Mouse (Mus musculus) ES-Bruce4 (cell line): ENCODE results near the gene Gse1. TPM values are rescaled to one million over a fixed set of nuclear protein-coding genes. Genes with fewer than 3 reads are reported as not detected.

Experiments
- H3K27ac ChIP-seq: 2 replicates; pipeline ENCODE4 v1.5.1; 2012; ENCODE audit warnings: low read length, inconsistent platforms; ENCODE audit not compliant: insufficient read depth
- H3K27me3 ChIP-seq: 2 replicates; pipeline ENCODE4 v1.6.1; 2012; ENCODE audit warnings: mild to moderate bottlenecking, low read length, inconsistent platforms; ENCODE audit not compliant: control insufficient read depth, poor library complexity, insufficient read depth, severe bottlenecking
- H3K36me3 ChIP-seq: 2 replicates; pipeline ENCODE4 v1.6.1; 2012; ENCODE audit warnings: inconsistent platforms, mild to moderate bottlenecking, low read length, moderate library complexity; ENCODE audit not compliant: control insufficient read depth, poor library complexity, insufficient read depth, severe bottlenecking
- H3K4me1 ChIP-seq: one replicate; pipeline ENCODE4 v1.8.1; 2011; ENCODE audit warnings: low read length; ENCODE audit not compliant: control insufficient read depth, insufficient read depth
- H3K4me3 ChIP-seq: 2 replicates; pipeline ENCODE4 v1.5.1; 2011; ENCODE audit warnings: low read depth, mild to moderate bottlenecking, low read length
- H3K9ac ChIP-seq: 2 replicates; pipeline ENCODE4 v1.6.1; 2012; ENCODE audit warnings: low read depth, mild to moderate bottlenecking, inconsistent platforms; ENCODE audit not compliant: poor library complexity, severe bottlenecking
- H3K9me3 ChIP-seq: replicated peaks from 2 replicates; pipeline ENCODE4 v1.6.1; 2012; ENCODE audit warnings: mild to moderate bottlenecking, low read length, inconsistent platforms; ENCODE audit not compliant: control insufficient read depth, poor library complexity, insufficient read depth, severe bottlenecking
- CTCF ChIP-seq: IDR thresholded peaks from one replicate; pipeline ENCODE4 v1.8.1; 2011; ENCODE audit warnings: low read depth, low read length
- EP300 ChIP-seq: IDR thresholded peaks from 2 replicates; pipeline ENCODE4 v1.6.1; 2011; ENCODE audit warnings: low read depth, low read length; ENCODE audit not compliant: insufficient read depth
- POLR2A ChIP-seq: IDR thresholded peaks from one replicate; pipeline ENCODE4 v1.8.1; 2011; ENCODE audit warnings: low read length; ENCODE audit not compliant: insufficient read depth
- polyA plus RNA-seq: library from polyadenylated mRNA; stranded (reverse); fragments of >200 nt; gene quantifications from 2 replicates; pipeline ENCODE4 v1.2.4, GENCODE M21; 2011; ENCODE audit warnings: low read depth; ENCODE audit not compliant: missing spikeins, insufficient read depth, insufficient read length

The Gse1 gene
- polyA plus RNA-seq, 1 experiment, result 31.8 TPM

GRCm38 (mm10) chr8:120623608-120624007 lies 395.4 kb downstream of the Gse1 start:
- H3K27ac ChIP-seq, result no peak overlapping the region
- TF ChIP-seq CTCF (no peak), POLR2A (no peak), EP300 (no peak)
- no peaks in the 10 kb centered on the region for H3K4me1 ChIP-seq

GRCm38 (mm10) chr8:120626461-120626860 lies 398.2 kb downstream of the Gse1 start:
- H3K4me3 ChIP-seq, result peak overlapping the region; percentile 79
- H3K27ac ChIP-seq, result peak overlapping the region; percentile 57; the same call in 1 of the 2 replicates
- no peaks in the 10 kb centered on the region for H3K36me3 ChIP-seq
- no peak for TF ChIP-seq CTCF
- TF ChIP-seq EP300, result no peak
- no peak for TF ChIP-seq POLR2A
- peak overlapping the region; percentile 29; the same call in 1 of the 2 replicates for H3K9ac ChIP-seq
- peaks cover 9% of the 10 kb centered on the region for H3K4me1 ChIP-seq
- no peaks in the 10 kb centered on the region for H3K9me3 ChIP-seq
- no peaks in the 10 kb centered on the region for H3K27me3 ChIP-seq

More at GRCm38 (mm10) chr8:120623608-120624007, 395.4 kb downstream of the Gse1 start:
- Histone ChIP-seq H3K9me3 (no peaks in the 10 kb centered on the region), H3K27me3 (no peaks in the 10 kb centered on the region), H3K9ac (no peak overlapping the region), H3K4me3 (no peak overlapping the region), H3K36me3 (no peaks in the 10 kb centered on the region)

GRCm38 (mm10) chr8:120627298-120627697 lies 399.0 kb downstream of the Gse1 start:
- Histone ChIP-seq H3K27ac (0 out of 2 replicates have a peak overlapping the region, but pooled peaks have one; percentile 20), H3K36me3 (no peaks in the 10 kb centered on the region), H3K27me3 (no peaks in the 10 kb centered on the region), H3K4me3 (no peak overlapping the region), H3K9ac (no peak overlapping the region), H3K4me1 (peaks cover 13% of the 10 kb centered on the region), H3K9me3 (no peaks in the 10 kb centered on the region)
- no peak for TF ChIP-seq CTCF

DNA sequence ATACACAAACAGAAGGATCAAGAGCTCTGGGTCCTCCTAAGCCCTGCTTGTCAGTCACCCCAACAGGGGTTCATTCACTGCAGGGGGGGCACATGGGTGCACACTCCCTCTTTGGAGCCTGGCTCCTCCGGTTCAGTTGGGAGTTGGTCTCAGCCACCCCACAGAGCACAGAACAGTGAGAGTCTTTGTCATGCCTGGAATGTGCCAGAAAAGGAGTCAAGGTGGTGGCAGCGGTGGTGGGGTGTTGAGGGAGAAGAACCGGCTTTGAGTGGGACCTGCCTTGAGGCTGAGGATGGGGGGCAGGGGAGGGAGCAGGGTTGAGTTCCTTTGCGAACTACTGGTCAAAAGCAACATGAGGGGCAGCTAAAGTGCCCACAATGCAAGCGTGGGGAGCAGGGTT lies 401.8 kb downstream of the Gse1 start:
- no peak overlapping the region for H3K9ac ChIP-seq
- peaks cover 15% of the 10 kb centered on the region for H3K4me1 ChIP-seq
- no peaks in the 10 kb centered on the region for H3K27me3 ChIP-seq
- no peaks in the 10 kb centered on the region for H3K36me3 ChIP-seq
- no peaks in the 10 kb centered on the region for H3K9me3 ChIP-seq
- no peak overlapping the region for H3K27ac ChIP-seq
- H3K4me3 ChIP-seq, result no peak overlapping the region
- TF ChIP-seq POLR2A, result no peak
- no peak for TF ChIP-seq EP300
- no peak for TF ChIP-seq CTCF

GRCm38 (mm10) chr8:120630848-120631247 lies 402.6 kb downstream of the Gse1 start:
- Histone ChIP-seq H3K27me3 (no peaks in the 10 kb centered on the region), H3K9ac (no peak overlapping the region), H3K9me3 (no peaks in the 10 kb centered on the region), H3K36me3 (no peaks in the 10 kb centered on the region), H3K4me1 (peaks cover 15% of the 10 kb centered on the region), H3K4me3 (no peak overlapping the region), H3K27ac (peak overlapping the region; percentile 70)
- TF ChIP-seq EP300, result no peak
- no peak for TF ChIP-seq CTCF
- no peak for TF ChIP-seq POLR2A

Other genes with a start within 250 kb of the Gse1 start
- 0.84 and 1.3 TPM in 2 replicates for gene Crispld2, start 236.0 kb upstream of the Gse1 start, polyA plus RNA-seq
- gene Zdhhc7, start 127.0 kb upstream of the Gse1 start, polyA plus RNA-seq, result 15.7 and 17.1 TPM in 2 replicates
- gene 6430548M08Rik, start 114.3 kb upstream of the Gse1 start, polyA plus RNA-seq, result 0.18 and 0.38 TPM in 2 replicates
- not detected in 2 replicates for gene Fam92b, start 51.0 kb upstream of the Gse1 start, polyA plus RNA-seq